Mouse (Mus musculus) kidney, adult 2 months (tissue): ENCODE measurements at regions not wholly inside any gene's neighbourhood (a gene's known extent, or its start where the extent isn't known, plus 50 kb on each side); places are given as distances from the start of the nearest gene placed in this dataset.
A peak's percentile ranks its signal among the peaks of the same experiment; 100 is the strongest.

Experiments used
- DNase-seq: peaks from one replicate; pipeline ENCODE4 v3.0.0; 2021
- H3K27ac ChIP-seq: fragments of 200-500 bp; 2 replicates; pipeline ENCODE4 v1.5.1; 2012; ENCODE audit warnings: low read depth, low read length, control low read depth, inconsistent platforms; ENCODE audit not compliant: insufficient read depth
- H3K27me3 ChIP-seq: fragments of 200-500 bp; replicated peaks from 2 replicates; pipeline ENCODE4 v1.6.1; 2012; ENCODE audit warnings: mild to moderate bottlenecking, moderate library complexity, low read length, inconsistent platforms; ENCODE audit not compliant: control insufficient read depth, insufficient read depth
- H3K36me3 ChIP-seq: fragments of 200-500 bp; 2 replicates; pipeline ENCODE4 v1.6.1; 2012; ENCODE audit warnings: mild to moderate bottlenecking, moderate library complexity, low read length, inconsistent platforms; ENCODE audit not compliant: control insufficient read depth, insufficient read depth
- H3K4me1 ChIP-seq: fragments of 200-500 bp; 2 replicates; pipeline ENCODE4 v1.6.1; 2011; ENCODE audit warnings: low read length; ENCODE audit not compliant: control insufficient read depth, insufficient read depth
- H3K4me3 ChIP-seq: fragments of 200-500 bp; 2 replicates; pipeline ENCODE4 v1.5.1; 2011; ENCODE audit warnings: mild to moderate bottlenecking, low read depth, low read length, control low read depth; ENCODE audit not compliant: insufficient read depth
- CTCF ChIP-seq: fragments of 200-500 bp; conservative IDR thresholded peaks from 2 replicates; pipeline ENCODE4 v1.5.1; 2011; ENCODE audit warnings: low read depth, mild to moderate bottlenecking, control low read depth, low read length, moderate library complexity, mixed read lengths; ENCODE audit not compliant: insufficient read depth, insufficient read length
- POLR2A ChIP-seq: fragments of 200-500 bp; IDR thresholded peaks from one replicate; pipeline ENCODE4 v1.6.1; 2011; ENCODE audit warnings: low read depth, low read length, control low read depth
- WGBS: fragments of 180-500 bp; shearing (Covaris S2); methylation state at CpG from one replicate; pipeline ENCODE4 v1.1.7; 2018; 5-methylcytosine and 5-hydroxymethylcytosine counted together

GRCm38 (mm10) chr13:57336596-57336995, 440.8 kb upstream of the Trpc7 start:
- WGBS, result 91% methylated on average over 8 of the region's 8 CpGs
- Histone ChIP-seq H3K27ac (no peak overlapping the region), H3K4me1 (no peaks in the 10 kb centered on the region), H3K27me3 (no peaks in the 10 kb centered on the region), H3K4me3 (no peak overlapping the region), H3K36me3 (no peaks in the 10 kb centered on the region)
- TF ChIP-seq POLR2A (no peak), CTCF (no peak)
- DNase-seq, result no peak

GRCm38 (mm10) chr13:57332976-57333375, 437.2 kb upstream of the Trpc7 start:
- Histone ChIP-seq H3K4me1 (no peaks in the 10 kb centered on the region), H3K36me3 (no peaks in the 10 kb centered on the region), H3K4me3 (no peak overlapping the region), H3K27me3 (no peaks in the 10 kb centered on the region), H3K27ac (no peak overlapping the region)
- peak; percentile 56 for DNase-seq
- no peak for TF ChIP-seq POLR2A
- no peak for TF ChIP-seq CTCF
- 71% methylated on average over 5 of the region's 5 CpGs for WGBS

- H3K4me1 ChIP-seq, result no peaks in the 10 kb centered on the region
- TF ChIP-seq POLR2A (no peak), CTCF (no peak)
- H3K36me3 ChIP-seq, result no peaks in the 10 kb centered on the region
- H3K27me3 ChIP-seq, result no peaks in the 10 kb centered on the region
- 69% methylated on average over 5 of the region's 5 CpGs for WGBS
- no peak overlapping the region for H3K27ac ChIP-seq
- no peak for DNase-seq
- no peak overlapping the region for H3K4me3 ChIP-seq
Measured at GRCm38 (mm10) chr13:57331868-57332267, 436.1 kb upstream of the Trpc7 start.

- Histone ChIP-seq H3K4me3 (no peak overlapping the region), H3K27me3 (no peaks in the 10 kb centered on the region), H3K4me1 (no peaks in the 10 kb centered on the region), H3K27ac (no peak overlapping the region), H3K36me3 (no peaks in the 10 kb centered on the region)
- no peak for TF ChIP-seq CTCF
- no peak for TF ChIP-seq POLR2A
- DNase-seq, result no peak
- WGBS, result 89% methylated on average over 6 of the region's 6 CpGs
Measured at GRCm38 (mm10) chr13:57325306-57325925, 429.6 kb upstream of the Trpc7 start.

- Histone ChIP-seq H3K27me3 (no peaks in the 10 kb centered on the region), H3K27ac (no peak overlapping the region), H3K4me1 (no peaks in the 10 kb centered on the region), H3K36me3 (no peaks in the 10 kb centered on the region), H3K4me3 (no peak overlapping the region)
- DNase-seq, result no peak
- no peak for TF ChIP-seq CTCF
- 47% methylated on average over 11 of the region's 11 CpGs for WGBS
Measured at GRCm38 (mm10) chr13:57316211-57317005, 420.6 kb upstream of the Trpc7 start.

GRCm38 (mm10) chr13:57314512-57314911, 418.7 kb upstream of the Trpc7 start:
- TF ChIP-seq POLR2A (no peak), CTCF (no peak)
- H3K36me3 ChIP-seq, result no peaks in the 10 kb centered on the region
- no peak for DNase-seq
- no peak overlapping the region for H3K4me3 ChIP-seq
- no peaks in the 10 kb centered on the region for H3K4me1 ChIP-seq
- no peaks in the 10 kb centered on the region for H3K27me3 ChIP-seq
- WGBS, result 55% methylated on average over 9 of the region's 9 CpGs
- H3K27ac ChIP-seq, result no peak overlapping the region

- 60% methylated on average over 2 of the region's 2 CpGs for WGBS
- H3K4me1 ChIP-seq, result no peaks in the 10 kb centered on the region
- H3K36me3 ChIP-seq, result no peaks in the 10 kb centered on the region
- no peak for DNase-seq
- H3K4me3 ChIP-seq, result no peak overlapping the region
- no peaks in the 10 kb centered on the region for H3K27me3 ChIP-seq
- no peak for TF ChIP-seq POLR2A
- no peak for TF ChIP-seq CTCF
- no peak overlapping the region for H3K27ac ChIP-seq
Measured at GRCm38 (mm10) chr13:57313731-57314130, 417.9 kb upstream of the Trpc7 start.
